Mouse (Mus musculus): ENCODE results near the gene Hist1h2bg. TPM values are rescaled to one million over a fixed set of nuclear protein-coding genes. Genes with fewer than 3 reads are reported as not detected.
"Not testable (repeated sequence)": the region's sequence is repeated elsewhere in the genome, so short reads cannot be mapped to it uniquely, and the experiment has no call there.

Hist1h2bg gene
- polyA plus RNA-seq, 1 experiment from 2014 or later = 8.7 TPM

DNA sequence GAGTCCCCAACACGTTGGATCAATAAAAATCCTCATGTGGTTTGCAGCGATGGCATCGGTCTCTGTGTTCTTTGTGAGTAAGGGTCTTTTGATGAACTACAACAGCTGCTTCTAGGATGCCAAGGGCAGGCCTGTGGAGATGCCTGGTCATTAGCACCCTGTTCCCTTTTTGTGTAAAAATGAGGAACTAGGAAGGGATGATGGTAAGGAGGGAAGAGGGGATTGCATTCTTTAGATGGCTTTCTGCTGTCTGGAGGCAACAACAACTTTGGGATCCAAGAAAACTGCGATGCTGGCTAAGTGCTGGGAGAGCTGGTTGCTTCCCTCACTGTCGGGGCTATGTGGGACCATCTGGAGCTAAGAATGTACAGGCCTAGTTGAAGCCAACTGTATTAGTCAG is 32.9 kb upstream of the Hist1h2bg start:
- 76% methylated on average over 5 of the region's 5 CpGs for WGBS
- Histone ChIP-seq H3K27me3 (replicated peaks; ENCODE audit: control insufficient read depth, insufficient read depth, low read length) (no peaks in the 10 kb centered on the region), H3K9me3 (ENCODE audit: control insufficient read depth, low read length) (no peaks in the 10 kb centered on the region), H3K36me3 (ENCODE audit: control insufficient read depth, insufficient read depth, low read length) (no peaks in the 10 kb centered on the region), H3K4me2 (ENCODE audit: low read depth, low read length) (no peak overlapping the region), H3K27ac (ENCODE audit: low read length) (no peak overlapping the region), H3K4me1 (ENCODE audit: control insufficient read depth, insufficient read depth, low read length) (peaks cover 9% of the 10 kb centered on the region; the same call in 1 of the 2 replicates), H3K4me3 (ENCODE audit: low read length) (no peak overlapping the region), H3K9ac (ENCODE audit: low read depth, low read length) (no peak overlapping the region)
- ATAC-seq = no peak

DNA sequence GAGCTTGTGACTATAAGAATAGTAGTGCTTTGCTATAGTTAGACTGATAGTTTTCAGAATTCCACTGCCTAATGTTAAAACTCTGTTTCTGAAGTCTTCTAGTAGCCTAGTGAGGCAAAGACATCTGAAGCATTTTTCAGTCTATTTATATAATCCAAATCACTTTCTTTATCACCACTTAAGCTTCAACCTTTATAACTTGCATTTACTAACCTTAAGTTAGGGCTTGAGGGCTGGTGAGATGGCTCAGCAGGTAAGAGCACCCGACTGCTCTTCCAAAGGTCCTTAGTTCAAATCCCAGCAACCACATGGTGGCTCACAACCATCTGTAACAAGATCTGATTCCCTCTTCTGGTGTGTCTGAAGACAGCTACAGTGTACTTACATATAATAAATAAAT is 31.4 kb upstream of the Hist1h2bg start:
- not testable (repeated sequence) for H3K9me3 ChIP-seq (ENCODE audit: control insufficient read depth, low read length); H3K4me3 ChIP-seq (ENCODE audit: low read length); ATAC-seq; H3K4me1 ChIP-seq (ENCODE audit: control insufficient read depth, insufficient read depth, low read length); H3K9ac ChIP-seq (ENCODE audit: low read depth, low read length); H3K27me3 ChIP-seq (replicated peaks; ENCODE audit: control insufficient read depth, insufficient read depth, low read length); H3K36me3 ChIP-seq (ENCODE audit: control insufficient read depth, insufficient read depth, low read length); H3K27ac ChIP-seq (ENCODE audit: low read length); H3K4me2 ChIP-seq (ENCODE audit: low read depth, low read length)
- 62% methylated on average over 1 of the region's 1 CpGs for WGBS

GRCm38 (mm10) chr13:23541497-23541896 is 29.7 kb upstream of the Hist1h2bg start:
- H3K4me3 ChIP-seq (ENCODE audit: low read length) = no peak overlapping the region
- WGBS = 91% methylated on average over 3 of the region's 3 CpGs
- H3K4me2 ChIP-seq (ENCODE audit: low read depth, low read length) = no peak overlapping the region
- no peak for ATAC-seq
- H3K9ac ChIP-seq (ENCODE audit: low read depth, low read length) = no peak overlapping the region
- no peaks in the 10 kb centered on the region for H3K9me3 ChIP-seq (ENCODE audit: control insufficient read depth, low read length)
- H3K36me3 ChIP-seq (ENCODE audit: control insufficient read depth, insufficient read depth, low read length) = no peaks in the 10 kb centered on the region
- H3K27ac ChIP-seq (ENCODE audit: low read length) = no peak overlapping the region
- 0 out of 2 replicates have a peak, but pooled peaks cover 5% of the 10 kb centered on the region for H3K4me1 ChIP-seq (ENCODE audit: control insufficient read depth, insufficient read depth, low read length)
- H3K27me3 ChIP-seq (replicated peaks; ENCODE audit: control insufficient read depth, insufficient read depth, low read length) = no peaks in the 10 kb centered on the region

- Histone ChIP-seq H3K4me3 (ENCODE audit: low read length) (peak overlapping the region; percentile 52), H3K9ac (ENCODE audit: low read depth, low read length) (peak overlapping the region; percentile 66), H3K4me2 (ENCODE audit: low read depth, low read length) (peak overlapping the region; percentile 60), H3K27ac (ENCODE audit: low read length) (peak overlapping the region; percentile 75)
- not testable (repeated sequence) for H3K4me1 ChIP-seq (ENCODE audit: control insufficient read depth, insufficient read depth, low read length); ATAC-seq; H3K27me3 ChIP-seq (replicated peaks; ENCODE audit: control insufficient read depth, insufficient read depth, low read length); H3K9me3 ChIP-seq (ENCODE audit: control insufficient read depth, low read length); H3K36me3 ChIP-seq (ENCODE audit: control insufficient read depth, insufficient read depth, low read length)
- 12% methylated on average over 3 of the region's 3 CpGs for WGBS
These were observed 28.8 kb upstream of the Hist1h2bg start for GRCm38 (mm10) chr13:23542225-23542980.

DNA sequence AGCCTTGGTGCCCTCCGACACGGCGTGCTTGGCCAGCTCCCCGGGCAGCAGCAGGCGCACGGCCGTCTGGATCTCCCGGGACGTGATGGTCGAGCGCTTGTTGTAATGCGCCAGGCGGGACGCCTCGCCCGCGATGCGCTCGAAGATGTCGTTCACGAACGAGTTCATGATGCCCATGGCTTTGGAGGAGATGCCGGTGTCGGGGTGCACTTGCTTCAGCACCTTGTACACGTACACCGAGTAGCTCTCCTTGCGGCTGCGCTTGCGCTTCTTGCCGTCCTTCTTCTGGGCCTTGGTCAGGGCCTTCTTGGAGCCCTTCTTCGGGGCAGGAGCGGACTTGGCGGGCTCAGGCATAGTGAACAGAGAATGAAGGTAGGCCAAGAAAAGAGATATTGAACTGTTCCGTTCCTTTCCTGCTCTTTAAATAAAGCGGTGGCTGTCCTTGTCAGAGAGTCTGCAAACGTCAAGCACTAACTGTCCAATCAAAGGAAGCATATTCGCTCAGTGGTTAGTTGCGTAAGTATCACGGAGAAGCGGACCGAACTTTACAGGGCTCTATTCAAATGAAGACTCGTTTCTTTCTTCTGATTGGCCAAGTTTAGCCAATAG is 28.1 kb upstream of the Hist1h2bg start, which contains the start of gene Hist1h2bh:
TSS of gene Hist1h2bh (minus strand) at position 394 of the 609 bp plus-strand sequence.
- under 1% methylated on average over 30 of the region's 42 CpGs for WGBS
- H3K4me1 ChIP-seq (ENCODE audit: control insufficient read depth, insufficient read depth, low read length) = not testable (repeated sequence)

GRCm38 (mm10) chr13:23543965-23544786 is 27.0 kb upstream of the Hist1h2bg start, which contains the start of gene Hist1h3f:
Gene Hist1h3f, plus strand, starts transcription at chr13:23544052.
- Histone ChIP-seq H3K36me3 (ENCODE audit: control insufficient read depth, insufficient read depth, low read length) (no peaks in the 10 kb centered on the region), H3K9me3 (ENCODE audit: control insufficient read depth, low read length) (no peaks in the 10 kb centered on the region), H3K9ac (ENCODE audit: low read depth, low read length) (peak within 1 kb of the TSS; percentile 66), H3K27ac (ENCODE audit: low read length) (peak within 1 kb of the TSS; percentile 90), H3K4me2 (ENCODE audit: low read depth, low read length) (peak within 1 kb of the TSS; percentile 68), H3K4me3 (ENCODE audit: low read length) (peak within 1 kb of the TSS; percentile 53), H3K4me1 (ENCODE audit: control insufficient read depth, insufficient read depth, low read length) (no peaks in the 10 kb centered on the region), H3K27me3 (replicated peaks; ENCODE audit: control insufficient read depth, insufficient read depth, low read length) (no peaks in the 10 kb centered on the region)
- peak; percentile 89 for ATAC-seq
- WGBS = under 1% methylated on average over 30 of the region's 45 CpGs

More for the DNA sequence above, 28.1 kb upstream of the Hist1h2bg start, which contains the start of gene Hist1h2bh:
- H3K27me3 ChIP-seq (replicated peaks; ENCODE audit: control insufficient read depth, insufficient read depth, low read length); H3K36me3 ChIP-seq (ENCODE audit: control insufficient read depth, insufficient read depth, low read length); H3K9me3 ChIP-seq (ENCODE audit: control insufficient read depth, low read length): not testable (repeated sequence)
- peak within 1 kb of the TSS; percentile 90 for H3K27ac ChIP-seq (ENCODE audit: low read length)
- peak within 1 kb of the TSS; percentile 52 for H3K4me3 ChIP-seq (ENCODE audit: low read length)
- H3K4me2 ChIP-seq (ENCODE audit: low read depth, low read length) = peak within 1 kb of the TSS; percentile 68
- ATAC-seq = peak; percentile 94
- peak within 1 kb of the TSS; percentile 66 for H3K9ac ChIP-seq (ENCODE audit: low read depth, low read length)

DNA sequence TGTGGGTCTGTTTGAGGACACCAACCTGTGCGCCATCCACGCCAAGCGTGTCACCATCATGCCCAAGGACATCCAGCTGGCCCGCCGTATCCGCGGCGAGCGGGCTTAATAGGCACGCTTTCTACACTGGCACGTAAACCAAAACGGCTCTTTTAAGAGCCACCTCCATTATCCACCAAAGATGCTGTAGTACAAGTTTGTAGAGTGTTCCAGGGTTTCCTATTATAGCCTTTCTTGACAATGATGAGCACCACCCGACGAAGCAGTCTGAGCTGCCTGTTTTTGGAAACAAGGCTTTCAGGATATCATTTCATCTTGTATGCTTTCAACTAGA is 26.4 kb upstream of the Hist1h2bg start:
- H3K4me1 ChIP-seq (ENCODE audit: control insufficient read depth, insufficient read depth, low read length); H3K36me3 ChIP-seq (ENCODE audit: control insufficient read depth, insufficient read depth, low read length); H3K9me3 ChIP-seq (ENCODE audit: control insufficient read depth, low read length); H3K27me3 ChIP-seq (replicated peaks; ENCODE audit: control insufficient read depth, insufficient read depth, low read length): not testable (repeated sequence)
- 0% methylated on average over 11 of the region's 14 CpGs for WGBS
- Histone ChIP-seq H3K4me2 (ENCODE audit: low read depth, low read length) (peak overlapping the region; percentile 37; the same call in 1 of the 2 replicates), H3K4me3 (ENCODE audit: low read length) (peak overlapping the region; percentile 53), H3K27ac (ENCODE audit: low read length) (peak overlapping the region; percentile 87; the same call in 1 of the 2 replicates), H3K9ac (ENCODE audit: low read depth, low read length) (peak overlapping the region; percentile 65)
- 0 out of 2 replicates have a peak, but pooled peaks have one; percentile 7 for ATAC-seq

GRCm38 (mm10) chr13:23546694-23547093 is 24.5 kb upstream of the Hist1h2bg start:
- Histone ChIP-seq H3K27ac (ENCODE audit: low read length) (no peak overlapping the region), H3K4me1 (ENCODE audit: control insufficient read depth, insufficient read depth, low read length) (0 out of 2 replicates have a peak, but pooled peaks cover 5% of the 10 kb centered on the region), H3K36me3 (ENCODE audit: control insufficient read depth, insufficient read depth, low read length) (no peaks in the 10 kb centered on the region), H3K9ac (ENCODE audit: low read depth, low read length) (no peak overlapping the region), H3K4me2 (ENCODE audit: low read depth, low read length) (no peak overlapping the region), H3K4me3 (ENCODE audit: low read length) (no peak overlapping the region), H3K9me3 (ENCODE audit: control insufficient read depth, low read length) (no peaks in the 10 kb centered on the region), H3K27me3 (replicated peaks; ENCODE audit: control insufficient read depth, insufficient read depth, low read length) (no peaks in the 10 kb centered on the region)
- ATAC-seq = no peak
- WGBS = 74% methylated on average over 5 of the region's 5 CpGs

- Histone ChIP-seq H3K4me3 (ENCODE audit: low read length) (peak overlapping the region; percentile 51), H3K4me2 (ENCODE audit: low read depth, low read length) (peak overlapping the region; percentile 65), H3K4me1 (ENCODE audit: control insufficient read depth, insufficient read depth, low read length) (peaks cover 8% of the 10 kb centered on the region; the same call in 1 of the 2 replicates), H3K27ac (ENCODE audit: low read length) (peak overlapping the region; percentile 92), H3K27me3 (replicated peaks; ENCODE audit: control insufficient read depth, insufficient read depth, low read length) (no peaks in the 10 kb centered on the region), H3K9ac (ENCODE audit: low read depth, low read length) (peak overlapping the region; percentile 67), H3K9me3 (ENCODE audit: control insufficient read depth, low read length) (no peaks in the 10 kb centered on the region), H3K36me3 (ENCODE audit: control insufficient read depth, insufficient read depth, low read length) (no peaks in the 10 kb centered on the region)
- 3% methylated on average over 3 of the region's 3 CpGs for WGBS
- ATAC-seq = no peak
These were observed 20.4 kb upstream of the Hist1h2bg start for GRCm38 (mm10) chr13:23550761-23551145.

Measured in intestine, embryonic 16.5 days (tissue).